Mouse (Mus musculus) liver, embryonic 18 days (tissue): ENCODE measurements around the gene Anks1b. TPM values are rescaled to one million over a fixed set of nuclear protein-coding genes. Genes with fewer than 3 reads are reported as not detected.

Experiments used
- polyA plus RNA-seq: library from polyadenylated mRNA; depleted of rRNA; stranded (reverse); fragments of >200 nt; gene quantifications from 2 replicates; pipeline ENCODE4 v1.2.3, GENCODE M21; 2012; rRNA removed

Gene Anks1b
- polyA plus RNA-seq: not detected in 2 replicates

DNA sequence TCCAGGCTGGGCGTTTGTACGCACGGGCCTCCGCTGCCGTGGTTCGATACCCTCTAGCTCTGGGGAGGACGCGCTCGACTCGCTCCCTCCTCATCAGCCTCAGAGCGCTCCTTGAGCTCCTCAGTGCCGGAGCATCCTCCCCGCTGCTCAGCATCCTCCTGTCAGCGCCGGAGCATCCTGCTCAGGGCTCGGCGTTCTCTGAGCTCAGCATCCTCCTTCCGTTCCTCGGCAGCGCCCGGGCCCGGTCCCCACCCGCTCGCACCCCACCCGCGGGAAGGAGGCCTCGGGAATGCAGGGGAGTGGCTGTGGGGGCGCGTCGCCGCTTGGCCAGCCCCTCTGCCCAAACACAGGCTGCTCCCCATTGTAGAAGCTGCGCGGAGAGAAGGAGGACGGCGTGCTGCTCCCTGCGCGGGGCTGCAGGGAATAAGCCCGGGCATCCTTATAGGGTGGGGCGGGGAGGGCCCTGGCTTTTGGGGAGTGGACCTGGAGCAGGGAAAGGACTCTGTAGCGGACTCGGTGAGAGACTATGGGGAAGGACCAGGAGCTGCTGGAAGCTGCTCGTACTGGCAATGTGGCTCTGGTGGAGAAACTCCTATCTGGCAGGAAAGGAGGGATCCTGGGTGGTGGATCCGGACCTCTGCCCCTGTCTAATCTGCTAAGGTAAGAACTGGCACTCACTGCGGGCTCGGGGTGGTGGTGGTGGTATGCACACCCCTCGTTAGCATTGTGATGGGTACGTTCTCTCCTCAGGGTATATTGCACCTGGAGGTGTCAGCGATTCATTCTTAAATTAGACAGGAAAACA is at the start of gene Anks1b:
Anks1b (plus strand) TSS at position 364 of the 805 bp plus-strand sequence.

Other genes starting within 250 kb of the Anks1b start
- 17.9 and 18.9 TPM in 2 replicates for gene Scyl2, start 187.2 kb upstream of the Anks1b start, polyA plus RNA-seq
- gene Actr6, start 141.2 kb upstream of the Anks1b start, polyA plus RNA-seq: 6.8 and 7.8 TPM in 2 replicates
- 15.9 and 16.4 TPM in 2 replicates for gene Uhrf1bp1l, start 128.5 kb upstream of the Anks1b start, polyA plus RNA-seq